Mouse (Mus musculus) frontal cortex, postnatal 14 days (tissue): ENCODE data around the gene Gba2.
"Not testable (repeated sequence)": the region's sequence is repeated elsewhere in the genome, so short reads cannot be mapped to it uniquely, and the experiment has no call there.

Experiments used
- DNase-seq, 2 experiments: peaks; one replicate each; pipeline ENCODE4 v3.0.0; 2022; ENCODE audit warnings: low spot score in 2 of 2

The Gba2 gene

GRCm38 (mm10) chr4:43578376-43579204 is at the start of gene Gba2, which contains the start of gene Rgp1:
Gene Gba2, minus strand, starts transcription at chr4:43578873.
Gene Rgp1, plus strand, starts transcription at chr4:43578715.
- DNase-seq, result peak; percentile 60 to 80

GRCm38 (mm10) chr4:43620146-43620778 is 41.6 kb upstream of the Gba2 start:
- no peak for DNase-seq

- no peak for DNase-seq
These were observed 34.5 kb upstream of the Gba2 start for GRCm38 (mm10) chr4:43613060-43613730.

GRCm38 (mm10) chr4:43612534-43612933 is 33.9 kb upstream of the Gba2 start:
- no peak for DNase-seq

- no peak for DNase-seq
These were observed 26.3 kb upstream of the Gba2 start for GRCm38 (mm10) chr4:43604751-43605685.

GRCm38 (mm10) chr4:43604099-43604498 is 25.4 kb upstream of the Gba2 start:
- no peak for DNase-seq

- no peak for DNase-seq
These were observed 21.7 kb upstream of the Gba2 start for GRCm38 (mm10) chr4:43600195-43600934.

- DNase-seq, result no peak
These were observed 20.1 kb upstream of the Gba2 start for GRCm38 (mm10) chr4:43598650-43599380.

- DNase-seq, result no peak
These were observed 19.5 kb upstream of the Gba2 start for GRCm38 (mm10) chr4:43598200-43598599.

GRCm38 (mm10) chr4:43596597-43596996 is 17.9 kb upstream of the Gba2 start:
- DNase-seq, result not testable (repeated sequence)

- no peak for DNase-seq
These were observed 14.8 kb upstream of the Gba2 start for GRCm38 (mm10) chr4:43593453-43593852.

GRCm38 (mm10) chr4:43591961-43592360 is 13.3 kb upstream of the Gba2 start:
- no peak for DNase-seq

GRCm38 (mm10) chr4:43591543-43591942 is 12.9 kb upstream of the Gba2 start:
- DNase-seq, result no peak

- no peak for DNase-seq
These were observed 9.0 kb upstream of the Gba2 start for GRCm38 (mm10) chr4:43587681-43588080.

- DNase-seq, result no peak
These were observed 7.7 kb upstream of the Gba2 start for GRCm38 (mm10) chr4:43586411-43586810.

- no peak for DNase-seq
These were observed 7.0 kb upstream of the Gba2 start for GRCm38 (mm10) chr4:43585682-43586081.

- no peak for DNase-seq
These were observed 6.1 kb upstream of the Gba2 start, which contains the start of gene Msmp for GRCm38 (mm10) chr4:43584444-43585416. Gene Msmp, minus strand, starts transcription at chr4:43584494.

- no peak for DNase-seq
These were observed 4.7 kb upstream of the Gba2 start for GRCm38 (mm10) chr4:43583421-43583820.

- no peak for DNase-seq
These were observed 3.6 kb upstream of the Gba2 start for GRCm38 (mm10) chr4:43582241-43582640.
